Mouse (Mus musculus) gastrocnemius, postnatal 14 days (tissue): ENCODE measurements around the gene Sim1. TPM values are rescaled to one million over a fixed set of nuclear protein-coding genes. Genes with fewer than 3 reads are reported as not detected.

Source experiments
- DNase-seq: peaks from one replicate; pipeline ENCODE4 v3.0.0; 2021; ENCODE audit warnings: mixed read lengths
- intact Hi-C: fragments of 180-260 bp; cut with DNase I; formaldehyde crosslinking; loops from one replicate; pipeline ENCODE4 v1.15.1; 2025; ENCODE audit warnings: low total_unique reads
- total RNA-seq, 2 experiments: library from RNA; stranded (reverse); gene quantifications; 2 replicates each; pipeline ENCODE4 v1.2.3; 2021

Gene Sim1
- total RNA-seq, 2 experiments from 2014 or later: 0.27 to 0.47 TPM

DNA sequence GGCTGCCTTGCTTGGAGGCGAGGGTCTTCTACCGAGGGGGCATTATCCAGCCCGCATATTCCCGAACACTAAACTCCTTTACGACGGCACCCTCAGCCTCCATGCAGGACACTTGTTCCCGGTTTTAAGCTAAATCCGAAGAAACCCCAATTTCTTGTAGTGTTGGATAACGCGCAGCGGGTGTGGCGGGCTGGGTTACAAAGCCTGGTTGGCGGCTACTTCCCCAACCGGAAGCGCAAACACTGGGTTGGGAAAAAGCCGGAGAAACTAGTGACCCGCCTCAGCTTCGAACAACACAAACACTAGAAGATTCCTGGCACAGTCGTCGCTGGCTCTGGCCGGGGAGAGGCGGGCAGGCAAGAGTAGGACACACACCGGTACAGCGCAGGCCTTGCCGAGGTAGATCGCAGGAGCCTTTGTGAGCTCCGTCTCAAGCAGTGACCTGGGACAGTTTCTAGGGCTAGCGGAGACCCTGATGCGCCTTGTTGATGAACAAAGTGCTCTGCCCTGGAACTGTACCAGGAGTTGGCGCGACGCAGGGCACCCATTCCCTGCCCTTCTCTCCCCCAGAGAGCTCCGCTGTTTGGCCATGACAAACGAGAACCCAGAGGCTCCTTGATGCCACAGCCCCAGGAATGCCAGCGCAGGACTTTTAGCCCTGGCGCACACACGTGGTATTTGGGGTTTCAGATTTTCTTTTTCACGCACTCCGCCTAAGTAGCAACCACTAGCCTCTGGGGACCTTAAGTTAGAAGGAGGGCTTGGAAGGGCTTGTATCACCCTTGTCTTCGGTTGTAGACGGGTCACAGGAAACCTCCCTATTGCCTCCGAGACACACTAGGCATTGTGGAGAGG, 6.4 kb downstream of the Sim1 start:
- intact Hi-C loops: no loop called here
- no peak for DNase-seq

DNA sequence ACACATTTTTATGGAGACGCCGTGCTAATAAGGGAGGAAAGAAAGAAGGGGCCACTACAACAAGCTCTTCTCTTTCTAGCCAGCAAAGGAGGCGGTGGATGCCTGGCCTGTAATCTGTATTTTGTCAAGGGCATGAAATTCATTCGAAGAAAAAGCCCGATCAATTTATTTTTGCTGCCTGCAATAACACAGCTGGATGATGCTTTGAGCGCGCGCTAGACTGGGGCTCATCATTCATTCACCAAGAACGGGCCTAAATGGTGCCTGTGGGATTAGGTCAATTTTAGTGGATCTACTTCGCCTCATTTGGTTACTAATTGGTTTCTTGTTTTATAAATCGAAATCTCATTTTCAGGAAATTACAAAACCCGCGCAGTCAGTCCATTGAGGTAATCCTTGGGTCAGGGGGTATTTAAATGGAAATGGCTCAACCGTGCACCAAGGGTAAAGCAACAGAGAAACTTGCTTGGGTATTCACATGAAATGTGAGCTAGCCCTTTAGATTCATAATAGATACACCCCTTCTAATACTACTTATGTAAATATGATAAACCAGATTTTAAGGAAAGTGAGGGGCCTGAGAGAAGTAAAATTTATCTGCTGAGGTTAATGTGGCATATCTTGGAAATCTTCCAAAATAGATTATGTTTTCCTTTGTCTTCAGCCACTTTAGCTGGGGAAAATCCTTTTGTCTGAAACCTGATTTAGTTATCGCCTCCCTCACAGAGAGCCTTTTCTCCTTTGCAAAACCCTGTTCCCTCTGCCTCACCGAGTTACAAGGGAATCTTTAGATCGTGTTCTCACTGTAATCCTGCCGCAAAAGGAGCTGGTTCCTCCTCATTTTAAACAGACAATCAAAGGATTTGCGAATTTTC, 7.3 kb downstream of the Sim1 start:
- intact Hi-C loops: no loop called here
- DNase-seq: no peak

DNA sequence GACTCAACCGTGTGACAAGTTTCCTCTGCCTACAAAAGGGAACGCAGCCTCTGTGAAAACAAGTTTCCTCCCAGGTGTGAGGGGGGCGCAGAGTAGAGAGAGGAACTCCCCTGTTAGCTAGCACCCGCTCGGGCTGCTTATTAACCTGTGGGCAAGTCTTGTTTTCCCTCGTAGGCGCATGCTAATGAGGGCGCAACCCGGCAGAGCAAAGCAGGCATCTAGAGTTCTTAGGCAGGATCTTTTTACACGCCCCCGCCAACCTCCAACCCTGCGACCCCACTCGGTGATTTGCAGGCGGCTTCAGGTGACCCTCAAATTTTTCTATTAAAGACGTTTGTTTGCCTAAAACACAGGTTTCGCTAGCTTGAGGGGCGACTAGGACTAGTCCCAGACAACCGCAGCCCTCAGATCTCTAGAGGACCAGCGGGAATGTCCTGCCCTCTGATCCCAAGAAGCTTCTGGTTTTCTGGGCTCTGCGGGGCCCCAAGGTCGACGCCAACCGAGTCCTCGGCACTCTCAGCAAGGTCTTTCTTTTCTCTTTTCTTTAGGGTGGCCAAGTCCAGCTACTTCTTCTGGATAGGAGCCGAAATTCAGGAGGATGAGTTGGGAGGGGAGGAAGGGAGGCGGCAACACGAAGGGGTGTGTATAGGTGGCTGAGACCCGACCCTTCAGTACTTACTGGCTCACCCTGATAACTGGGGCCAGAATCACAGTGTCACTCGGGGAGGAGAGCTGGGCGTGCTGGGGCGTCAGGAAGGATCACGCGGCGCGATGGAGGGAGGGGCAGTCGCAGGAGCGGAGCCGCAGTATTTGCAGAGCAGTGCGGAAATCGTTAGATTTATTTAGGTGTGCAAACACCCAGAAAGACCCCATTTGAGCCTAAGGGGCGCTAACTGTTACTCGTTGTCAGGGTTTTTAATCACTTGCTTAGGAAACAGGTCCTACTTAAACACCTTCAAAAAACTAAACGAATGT, 8.5 kb downstream of the Sim1 start:
- intact Hi-C loops: no loop called here
- DNase-seq: no peak

DNA sequence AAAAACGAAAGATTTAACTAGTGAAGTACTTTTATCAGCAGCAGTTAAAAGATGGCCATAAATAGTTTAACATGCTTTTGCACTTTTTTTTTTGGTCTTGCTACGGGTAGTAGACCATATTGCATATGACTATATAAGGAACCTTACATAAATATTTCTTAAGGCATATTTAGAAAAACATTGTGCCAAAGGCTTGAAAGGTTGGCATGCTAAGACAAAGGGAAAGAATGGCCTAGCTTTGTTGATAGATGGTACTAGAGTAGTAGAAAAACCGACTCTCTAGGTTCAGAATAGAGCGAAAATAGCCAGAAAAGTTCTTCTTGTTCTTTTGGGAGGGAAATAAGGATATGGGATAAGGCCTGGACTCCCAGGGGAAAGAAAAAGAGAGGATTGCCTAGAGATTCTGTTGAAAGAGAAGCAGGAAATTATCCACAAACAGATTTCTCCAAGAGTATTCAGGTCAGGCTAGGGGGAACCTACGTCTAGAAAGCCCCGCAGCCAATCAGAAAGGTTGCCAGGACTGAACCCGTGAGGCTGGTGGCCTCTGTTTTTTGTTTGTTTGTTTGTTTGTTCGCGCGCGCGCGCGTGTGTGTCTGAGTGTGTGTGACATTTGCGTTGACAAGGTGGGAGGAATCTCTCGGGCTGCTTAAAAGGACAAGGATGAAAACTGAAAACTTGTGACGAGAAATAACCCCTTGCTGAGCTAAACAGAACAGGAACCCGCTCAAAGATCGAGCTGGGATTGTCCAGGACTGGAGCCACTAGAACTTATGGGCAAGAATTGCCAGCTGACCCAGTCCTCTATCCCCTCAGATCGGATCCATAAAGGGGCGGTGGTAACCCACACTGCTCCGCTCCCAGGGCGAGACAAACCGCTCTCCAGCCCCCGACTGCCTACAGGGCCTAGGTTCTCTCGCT, 9.6 kb downstream of the Sim1 start:
- no peak for DNase-seq
- intact Hi-C loops: no loop called here

DNA sequence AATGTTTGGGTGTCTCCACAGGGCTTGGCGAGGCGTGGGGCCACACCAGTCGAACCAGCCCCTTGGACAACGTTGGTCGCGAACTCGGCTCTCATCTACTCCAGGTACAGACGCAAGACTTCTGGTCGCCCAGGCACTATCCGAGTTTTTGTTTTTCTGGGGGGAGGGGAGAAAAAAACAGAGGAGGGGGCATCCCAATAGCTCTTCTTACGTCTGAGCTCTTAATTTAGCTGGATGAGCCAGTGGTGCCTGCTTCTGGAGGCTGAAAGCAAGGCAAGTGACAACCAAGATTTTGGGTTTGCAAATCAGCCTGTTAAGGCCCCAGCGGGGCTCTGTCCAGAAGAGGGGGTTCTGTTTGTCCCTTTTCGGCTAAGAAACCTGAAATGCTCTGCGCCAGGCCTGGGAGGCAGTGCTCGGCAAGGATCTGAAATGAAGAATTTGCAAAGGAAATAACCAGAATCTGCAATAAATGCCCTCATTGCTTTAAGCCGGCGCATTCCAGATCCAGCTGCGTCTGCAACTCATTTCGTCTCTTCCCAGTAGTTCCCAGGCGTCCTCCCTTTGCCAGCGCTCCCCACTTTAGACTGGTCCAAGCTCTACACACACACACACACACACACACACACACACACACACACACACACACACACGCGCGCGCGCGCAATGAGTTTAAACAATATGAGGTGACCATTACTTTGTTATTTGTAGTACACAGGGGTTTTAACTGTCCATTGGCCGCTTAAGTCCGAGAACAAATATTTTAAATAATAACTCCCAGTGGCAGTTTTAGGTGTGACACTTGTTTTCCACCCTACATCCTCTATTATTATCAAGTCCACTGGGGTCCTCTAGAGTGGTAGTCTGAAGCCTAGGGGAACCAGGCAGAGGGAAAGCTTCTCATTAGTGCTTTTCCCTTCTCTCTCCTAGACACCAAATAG, 10.5 kb downstream of the Sim1 start:
- intact Hi-C loops: no loop called here
- DNase-seq: no peak

DNA sequence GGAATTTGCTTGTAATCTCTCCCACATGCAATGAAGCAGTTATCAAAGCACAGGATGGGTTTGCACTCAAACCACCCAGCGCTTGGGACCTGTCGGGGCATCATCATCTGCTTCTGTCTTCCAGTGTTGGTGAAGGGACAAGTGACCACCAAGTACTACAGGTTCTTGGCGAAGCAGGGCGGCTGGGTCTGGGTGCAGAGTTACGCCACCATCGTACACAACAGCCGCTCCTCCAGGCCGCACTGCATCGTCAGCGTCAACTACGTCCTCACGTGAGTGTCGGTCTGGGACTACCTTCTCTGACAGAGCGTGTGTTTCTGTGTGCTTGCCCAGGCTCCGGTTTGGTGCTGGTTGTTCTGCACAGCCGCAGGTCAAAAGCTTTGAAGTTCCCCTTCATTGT, 15.8 kb downstream of the Sim1 start:
- intact Hi-C loops: no loop called here
- no peak for DNase-seq

DNA sequence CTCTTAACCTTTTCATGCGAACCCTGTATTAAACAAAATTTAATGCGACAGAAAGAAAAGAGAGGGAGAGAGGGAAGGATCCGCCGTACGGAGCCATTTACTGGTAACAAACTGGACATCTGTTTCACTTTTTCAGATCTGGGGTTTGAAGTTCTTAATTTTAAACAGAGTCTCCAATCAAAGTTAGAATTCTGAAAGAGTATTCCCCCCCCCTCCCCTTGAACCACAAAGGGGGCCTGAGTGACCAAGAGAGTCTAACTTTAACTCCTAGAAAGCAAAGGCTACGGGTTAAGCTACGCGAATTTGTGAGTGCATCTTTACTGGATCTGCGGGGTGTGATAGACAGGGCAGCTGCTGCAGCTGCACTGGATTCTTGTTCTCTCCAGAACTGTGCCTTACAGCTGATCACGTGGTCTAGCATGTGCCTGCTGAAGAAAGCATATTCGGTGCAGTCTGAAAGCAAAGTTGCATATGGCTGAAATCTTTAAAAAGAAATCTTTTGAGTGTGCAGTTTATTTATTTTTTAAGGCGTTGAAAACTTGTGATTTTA, 16.4 kb downstream of the Sim1 start:
- no peak for DNase-seq

DNA sequence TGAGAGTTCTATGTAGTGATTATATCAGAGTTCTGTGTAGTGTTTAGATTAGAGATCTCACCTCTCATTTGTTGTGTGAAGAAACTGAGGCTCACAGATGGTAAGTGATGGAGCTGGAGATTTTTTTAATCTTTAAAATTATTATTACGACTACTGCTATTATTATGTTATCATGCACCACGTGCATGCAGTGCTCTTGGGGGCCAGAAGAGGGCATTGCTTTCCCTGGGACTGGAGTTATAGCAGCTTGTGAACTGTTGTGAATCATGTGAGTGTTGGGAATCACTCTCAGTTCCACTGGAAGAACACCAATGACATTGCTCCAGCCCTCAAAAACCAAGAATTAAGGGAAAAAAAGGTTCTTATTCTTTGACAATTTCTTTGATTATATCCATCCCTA, 21.1 kb downstream of the Sim1 start:
- no peak for DNase-seq
- intact Hi-C loops: no loop called here

More for the DNA sequence above, 16.4 kb downstream of the Sim1 start:
- intact Hi-C loops: no loop called here

DNA sequence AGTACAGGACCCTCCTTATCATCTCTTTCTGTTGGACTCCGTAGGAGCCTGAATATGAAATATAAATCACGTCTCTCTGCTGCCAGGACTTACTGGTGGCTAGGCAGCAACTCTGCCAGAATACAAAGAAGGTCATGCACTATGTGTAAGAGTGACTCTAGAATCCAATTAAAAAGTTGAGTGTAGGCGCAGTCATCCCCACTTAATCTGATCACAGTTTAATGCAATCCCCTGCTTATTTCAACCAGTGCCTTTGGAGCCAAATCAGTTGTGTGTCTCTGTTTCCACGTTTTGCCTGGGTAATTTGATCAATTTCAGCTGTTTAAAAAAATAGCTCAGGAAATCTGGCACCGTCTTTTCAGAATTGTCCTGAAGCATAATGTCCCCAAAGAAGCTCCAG, 34.7 kb downstream of the Sim1 start:
- DNase-seq: no peak
- intact Hi-C loops: no loop called here

DNA sequence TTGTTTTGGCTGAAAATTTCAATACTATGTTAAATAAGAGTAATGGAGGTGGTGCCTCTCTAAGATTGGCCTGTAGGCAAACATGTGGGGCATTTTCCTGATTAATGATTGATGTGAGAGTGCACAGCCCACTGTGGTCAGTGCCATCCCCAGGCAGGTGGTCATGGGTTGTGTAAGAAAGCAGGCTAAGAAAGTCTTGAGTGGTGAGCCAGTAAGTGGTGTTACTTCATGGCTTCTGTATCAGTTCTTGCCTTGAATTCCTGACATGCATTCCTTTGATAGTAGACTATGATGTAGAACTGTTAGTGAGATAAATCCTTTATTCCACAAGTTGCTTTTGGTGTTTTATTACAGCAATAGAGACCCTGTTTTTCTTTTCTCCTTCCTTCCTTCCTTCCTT, 41.1 kb downstream of the Sim1 start:
- no peak for DNase-seq
- intact Hi-C loops: no loop called here

DNA sequence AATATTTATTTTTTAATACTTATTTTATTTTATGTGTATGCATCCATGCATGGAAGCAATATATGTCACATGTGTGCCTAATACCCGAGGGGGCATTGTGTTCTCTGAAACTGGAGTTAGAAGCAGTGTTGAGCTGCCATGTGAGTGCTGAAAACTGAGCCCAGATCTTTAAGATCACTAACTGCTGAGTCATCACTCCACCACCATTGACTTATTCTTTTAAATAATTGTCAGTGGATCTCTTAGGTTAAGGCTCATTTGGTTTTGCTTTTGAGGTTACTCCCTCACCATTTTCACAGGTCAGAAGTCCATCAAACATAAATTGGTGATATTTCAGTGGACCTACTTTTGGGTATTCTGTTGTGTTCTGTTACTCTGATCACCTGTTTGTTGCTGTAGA, 79.1 kb downstream of the Sim1 start:
- DNase-seq: no peak
- intact Hi-C loops: no loop called here

DNA sequence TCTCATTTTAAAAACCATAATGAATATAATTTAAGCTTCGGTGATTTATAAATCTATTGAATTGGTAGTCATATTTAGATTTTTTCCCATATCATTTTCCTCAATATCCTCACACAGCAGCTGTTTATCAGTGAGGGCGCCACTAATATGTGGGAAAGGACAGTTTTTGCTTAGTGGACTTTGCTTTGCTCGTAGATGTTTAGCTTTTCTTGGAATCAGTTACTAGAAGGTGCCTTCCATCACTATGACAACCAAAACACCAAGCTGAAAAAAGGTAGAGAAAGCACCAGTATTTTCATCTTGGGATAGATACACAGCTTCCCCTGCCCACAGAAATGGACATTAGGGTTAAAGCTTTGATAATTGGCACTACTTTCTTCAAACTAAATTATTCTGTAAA, 87.3 kb downstream of the Sim1 start:
- DNase-seq: no peak
- intact Hi-C loops: no loop called here

DNA sequence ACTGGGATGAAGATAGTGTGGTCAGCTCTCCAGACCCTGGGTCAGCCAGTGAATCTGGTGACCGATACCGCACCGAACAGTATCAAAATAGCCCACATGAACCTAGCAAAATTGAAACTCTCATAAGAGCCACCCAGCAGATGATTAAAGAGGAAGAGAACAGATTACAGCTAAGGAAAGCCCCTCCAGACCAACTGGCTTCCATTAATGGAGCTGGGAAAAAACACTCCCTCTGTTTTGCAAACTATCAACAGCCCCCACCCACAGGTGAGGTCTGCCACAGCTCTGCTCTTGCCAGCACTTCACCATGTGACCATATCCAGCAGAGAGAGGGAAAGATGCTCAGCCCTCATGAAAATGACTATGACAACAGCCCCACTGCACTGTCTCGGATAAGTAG, 89.1 kb downstream of the Sim1 start:
- DNase-seq: no peak
- intact Hi-C loops: no loop called here

DNA sequence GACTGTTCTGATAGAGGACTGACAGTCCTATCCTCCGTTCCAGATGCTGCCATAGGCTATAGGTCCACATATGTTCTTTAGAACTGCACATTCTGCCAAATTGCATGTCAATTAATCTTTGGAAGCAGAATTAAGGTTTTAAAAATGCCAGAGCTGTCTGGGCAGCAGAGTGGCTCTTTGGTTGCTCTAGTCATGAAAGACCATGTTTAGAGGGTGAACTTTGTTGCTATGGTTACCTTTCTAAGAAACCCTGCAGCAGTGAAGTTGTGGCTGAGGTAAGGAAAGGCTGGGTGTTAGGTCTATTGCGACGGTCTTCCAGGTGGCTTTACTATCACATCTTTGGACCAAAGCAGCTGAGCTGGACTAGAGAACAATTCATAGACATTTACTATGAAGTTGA, 113.2 kb downstream of the Sim1 start:
- intact Hi-C loops: no loop called here
- no peak for DNase-seq

DNA sequence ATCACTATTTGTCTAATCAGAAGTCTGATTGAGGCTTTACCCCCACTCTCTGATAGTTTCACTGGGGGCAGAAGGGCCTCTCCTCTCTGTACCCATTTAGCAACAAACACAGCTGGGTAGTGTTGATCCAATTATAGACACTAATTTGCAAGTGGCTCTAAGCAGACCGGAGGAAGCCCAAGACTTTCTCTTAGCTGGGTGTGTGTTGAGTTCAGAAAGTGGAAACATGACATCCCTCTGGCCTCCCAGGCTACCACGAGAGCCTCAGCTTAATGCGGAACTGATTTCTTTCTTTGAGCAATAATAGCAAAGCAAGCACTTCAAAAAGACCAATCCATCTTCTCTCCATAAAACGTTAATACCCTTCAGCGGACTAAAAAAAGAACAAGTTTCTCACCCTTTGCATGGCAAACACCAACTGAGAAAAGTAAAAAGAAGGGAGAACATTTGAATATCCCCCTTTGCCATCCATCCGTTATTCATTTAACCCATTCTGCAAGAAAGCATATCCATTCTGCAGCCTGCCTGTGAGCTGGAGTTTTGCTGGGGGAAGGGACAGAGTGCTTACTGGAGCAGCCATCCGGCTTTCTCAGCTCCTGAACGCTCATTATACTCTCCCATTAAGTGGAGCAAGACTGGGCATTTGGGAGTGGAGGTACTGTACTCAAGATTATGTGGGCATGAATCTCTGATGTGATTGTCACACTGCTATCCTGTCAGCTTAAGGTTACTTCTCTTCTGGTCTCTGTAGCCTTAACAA, 117.0 kb downstream of the Sim1 start:
- no peak for DNase-seq
- intact Hi-C loops: no loop called here

DNA sequence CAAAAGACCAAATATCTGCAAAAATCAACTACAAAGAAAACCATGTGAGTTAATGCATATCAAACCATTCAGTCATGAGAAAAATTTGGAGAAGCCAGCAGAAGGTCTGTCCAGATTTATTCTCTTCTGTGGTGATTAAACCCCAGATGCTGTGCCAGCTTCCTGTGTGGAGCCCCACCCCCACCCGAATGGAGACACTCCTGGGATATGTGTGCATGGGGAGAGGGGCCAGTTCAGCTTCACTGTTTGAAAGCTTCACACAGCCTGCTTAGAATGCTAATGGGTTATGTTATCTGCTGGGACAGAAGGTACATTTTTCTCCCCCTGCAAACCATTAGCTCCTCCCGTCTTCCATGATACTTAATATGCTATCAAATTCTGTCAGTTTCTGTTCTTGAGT, 120.3 kb downstream of the Sim1 start:
- intact Hi-C loops: no loop called here

DNA sequence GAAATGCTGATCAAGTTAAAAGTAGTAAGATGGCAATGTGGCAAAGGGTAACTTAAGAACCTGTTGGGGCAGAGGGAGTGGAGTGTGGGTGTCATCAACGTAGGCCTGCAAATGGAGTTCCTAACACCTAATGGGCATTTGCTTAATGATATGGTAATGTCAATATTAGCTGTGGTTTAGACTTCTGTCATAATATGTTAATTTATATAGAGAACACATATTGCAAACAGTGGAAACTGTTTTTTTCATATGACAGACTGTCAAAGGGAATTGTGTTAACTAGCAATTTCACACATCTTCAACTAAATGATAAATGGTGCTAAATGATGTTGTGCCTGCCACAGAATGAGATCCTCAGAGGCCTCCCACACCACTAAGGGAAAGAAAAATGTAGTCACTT, 120.8 kb downstream of the Sim1 start:
- intact Hi-C loops: no loop called here
- DNase-seq: no peak

More for the DNA sequence above, 120.3 kb downstream of the Sim1 start:
- DNase-seq: no peak
